8 mouse cellular contexts compared by ENCODE assay signal in the genomic region with DNA sequence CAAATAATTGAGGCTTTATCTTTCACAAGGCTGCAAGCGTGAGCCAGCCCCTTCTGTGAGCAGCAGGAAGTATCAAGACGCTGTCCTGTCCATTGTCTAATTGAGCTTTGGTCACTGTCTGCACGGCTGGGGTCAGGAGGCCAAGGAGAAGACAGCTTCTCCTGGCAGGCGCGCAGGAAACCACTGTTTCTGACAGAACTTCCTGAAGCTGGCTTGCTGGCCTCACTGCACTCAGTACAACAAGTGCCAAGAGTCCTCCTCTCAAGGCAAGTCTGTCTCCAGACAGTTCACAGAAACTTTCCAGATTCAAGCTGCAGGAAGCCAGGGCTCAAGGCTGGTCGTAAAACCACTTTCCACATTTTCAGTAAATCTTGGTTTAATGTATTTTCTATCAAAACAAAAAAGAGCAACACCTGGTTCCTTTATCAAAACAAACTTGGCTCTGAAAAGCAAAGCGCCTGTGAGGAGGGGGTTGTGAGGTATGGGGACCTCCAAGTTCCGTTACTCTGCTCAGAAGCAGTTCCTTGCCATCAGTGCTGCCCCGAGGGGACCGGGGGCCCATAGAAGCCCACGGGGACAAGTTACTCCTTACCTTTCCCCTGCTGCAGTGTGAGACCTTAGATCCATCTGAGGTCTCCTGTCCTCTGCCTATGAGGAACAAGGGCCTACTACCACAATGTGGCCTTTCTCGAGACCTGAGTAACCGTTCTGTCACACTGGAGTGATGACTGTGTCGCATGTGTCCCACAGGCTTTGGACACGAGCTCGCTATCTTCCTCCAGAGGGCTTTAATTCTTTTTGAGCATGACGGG. TPM values are rescaled to one million over a fixed set of nuclear protein-coding genes. Genes with fewer than 3 reads are reported as not detected.
DNase-seq lines count a peak whose midpoint lies in the region; ATAC-seq and TF ChIP-seq lines count a peak whose summit lies in the region.

No protein-coding gene starts in this region.

- H3K27me3 ChIP-seq in hindbrain, postnatal 0 days (ENCODE audit: insufficient read depth, low read length) = no peaks in the 10 kb centered on the region
- no peaks in the 10 kb centered on the region for H3K27me3 ChIP-seq in liver, embryonic 13.5 days
- H3K27me3 ChIP-seq in neural tube, embryonic 13.5 days = no peaks in the 10 kb centered on the region

- ATAC-seq in hindbrain, postnatal 0 days = no peak
- ATAC-seq in liver, embryonic 13.5 days (ENCODE audit: low read depth) = 0 out of 2 replicates have a peak, but pooled peaks have one; percentile 49
- no peak for ATAC-seq in neural tube, embryonic 13.5 days (ENCODE audit: low read depth)

- peak; percentile 56 to 60 for DNase-seq in left cerebral cortex, postnatal 14 days (ENCODE audit: low spot score in 2 of 2)
- no peak for DNase-seq in left cerebral cortex, adult 11 months (ENCODE audit: low spot score)
- peak; percentile 46 for DNase-seq in gastrocnemius, postnatal 10 days
- DNase-seq in hindbrain, postnatal 0 days (ENCODE audit: low spot score) = peak; percentile 33
- no peak for DNase-seq in liver, embryonic 13.5 days
- no peak for DNase-seq in cerebellum, adult 9-11 months
- no peak for DNase-seq in spleen, postnatal 10 days (ENCODE audit: low spot score in 2 of 2)

- H3K9me3 ChIP-seq in hindbrain, postnatal 0 days (ENCODE audit: low read length) = no peaks in the 10 kb centered on the region
- no peaks in the 10 kb centered on the region for H3K9me3 ChIP-seq in liver, embryonic 13.5 days (replicated peaks)
- H3K9me3 ChIP-seq in neural tube, embryonic 13.5 days = no peaks in the 10 kb centered on the region

- intact Hi-C loops in left cerebral cortex, postnatal 14 days (cut with DNase I) = no loop called here

- TF ChIP-seq CTCF in hindbrain, postnatal 0 days (IDR thresholded peaks at IDR 0.05; ENCODE audit: low read depth) = no peak

- H3K9ac ChIP-seq in hindbrain, postnatal 0 days (replicated peaks; ENCODE audit: low read length) = no peak overlapping the region
- H3K9ac ChIP-seq in liver, embryonic 13.5 days = peak overlapping the region; percentile 14
- H3K9ac ChIP-seq in neural tube, embryonic 13.5 days = no peak overlapping the region

- H3K27ac ChIP-seq in hindbrain, postnatal 0 days = peak overlapping the region; percentile 7; the same call in 1 of the 2 replicates
- peak overlapping the region; percentile 84 for H3K27ac ChIP-seq in liver, embryonic 13.5 days
- H3K27ac ChIP-seq in neural tube, embryonic 13.5 days (replicated peaks) = peak overlapping the region; percentile 52

- H3K4me1 ChIP-seq in hindbrain, postnatal 0 days (ENCODE audit: insufficient read depth, low read length) = peaks cover 9% of the 10 kb centered on the region; the same call in 1 of the 2 replicates
- peaks cover 65% of the 10 kb centered on the region for H3K4me1 ChIP-seq in liver, embryonic 13.5 days (replicated peaks)
- H3K4me1 ChIP-seq in neural tube, embryonic 13.5 days (replicated peaks) = peaks cover 74% of the 10 kb centered on the region

- peaks cover 18% of the 10 kb centered on the region for H3K36me3 ChIP-seq in hindbrain, postnatal 0 days (ENCODE audit: insufficient read depth, low read length)
- peaks cover 31% of the 10 kb centered on the region for H3K36me3 ChIP-seq in liver, embryonic 13.5 days
- H3K36me3 ChIP-seq in neural tube, embryonic 13.5 days = peaks cover 43% of the 10 kb centered on the region

- 59% methylated on average over 17 of the region's 17 CpGs for WGBS in hindbrain, postnatal 0 days
- WGBS in liver, embryonic 13.5 days (ENCODE audit: insufficient replicate concordance) = 26% methylated on average over 17 of the region's 17 CpGs
- WGBS in neural tube, embryonic 13.5 days = 51% methylated on average over 17 of the region's 17 CpGs

- H3K4me2 ChIP-seq in hindbrain, postnatal 0 days (ENCODE audit: low read depth, low read length) = no peak overlapping the region
- H3K4me2 ChIP-seq in liver, embryonic 13.5 days = no peak overlapping the region
- H3K4me2 ChIP-seq in neural tube, embryonic 13.5 days = no peak overlapping the region

- no peak overlapping the region for H3K4me3 ChIP-seq in hindbrain, postnatal 0 days (ENCODE audit: low read length)
- H3K4me3 ChIP-seq in liver, embryonic 13.5 days (replicated peaks) = no peak overlapping the region
- no peak overlapping the region for H3K4me3 ChIP-seq in neural tube, embryonic 13.5 days

RNA-seq across cellular contexts. Expression of a gene that starts 17.2 kb away (rescaled TPM):
- total RNA-seq in left cerebral cortex, postnatal 14 days (2021) = 10 to 100 TPM; 91.3 to 97.1 TPM
- 10 to 100 TPM; 27.8 to 28.6 TPM for total RNA-seq in gastrocnemius, postnatal 10 days (2021)
- 134 and 142 TPM in 2 replicates for total RNA-seq in hindbrain, postnatal 0 days (2014; rRNA removed)
- 55.4 and 64.1 TPM in 2 replicates for polyA plus RNA-seq in hindbrain, postnatal 0 days (2015; fragmentation: Nextera tagmentation; extraction: Ambion mirVana)
- 11.8 and 14.5 TPM in 2 replicates for polyA plus RNA-seq in liver, embryonic 13.5 days (2015; fragmentation: Nextera tagmentation; extraction: Ambion mirVana)
- 60.5 and 67.6 TPM in 2 replicates for polyA plus RNA-seq in neural tube, embryonic 13.5 days (2015; fragmentation: Nextera tagmentation; extraction: Ambion mirVana)

Comparison
In these comparisons a context has a peak if more than half of its experiments do, and no peak if none do; other contexts are left out.
1. DNase-seq: peak in left cerebral cortex, postnatal 14 days (2 of 2), gastrocnemius, postnatal 10 days (single experiment) and hindbrain, postnatal 0 days (single experiment); none in left cerebral cortex, adult 11 months (single experiment), liver, embryonic 13.5 days (single experiment), cerebellum, adult 9-11 months (single experiment) and spleen, postnatal 10 days (0 of 2).
2. H3K27ac ChIP-seq: peak in every context shown above with its lines; median percentile 84 in liver, embryonic 13.5 days; 52 in neural tube, embryonic 13.5 days; 7 in hindbrain, postnatal 0 days.